Mouse (Mus musculus): ENCODE measurements around the gene Upk3bl. TPM values are rescaled to one million over a fixed set of nuclear protein-coding genes. Genes with fewer than 3 reads are reported as not detected.

Upk3bl gene
- polyA plus RNA-seq (2012; ENCODE audit: insufficient read depth, insufficient read length, missing spikeins), result not detected in 2 replicates

- TF ChIP-seq POLR2A (IDR thresholded peaks at IDR 0.05; ENCODE audit: borderline replicate concordance, low read depth, low read length), result no peak
- TF ChIP-seq CTCF (IDR thresholded peaks at IDR 0.05; ENCODE audit: low read depth, low read length), result no peak
- Histone ChIP-seq H3K4me3 (ENCODE audit: insufficient read depth, low read length) (no peak within 1 kb of the TSS), H3K4me1 (ENCODE audit: control insufficient read depth, insufficient read depth, low read length) (no peaks in the 10 kb centered on the region), H3K27ac (ENCODE audit: insufficient read depth, low read depth, low read length) (no peak within 1 kb of the TSS)
Observed at GRCm38 (mm10) chr5:136054301-136055077, at the start of gene Upk3bl. Gene Upk3bl (plus strand): TSS chr5:136054492.

- Histone ChIP-seq H3K4me3 (ENCODE audit: insufficient read depth, low read length) (no peak overlapping the region), H3K4me1 (ENCODE audit: control insufficient read depth, insufficient read depth, low read length) (peaks cover 20% of the 10 kb centered on the region), H3K27ac (ENCODE audit: insufficient read depth, low read depth, low read length) (no peak overlapping the region)
- TF ChIP-seq POLR2A (IDR thresholded peaks at IDR 0.05; ENCODE audit: borderline replicate concordance, low read depth, low read length), result no peak
- no peak for TF ChIP-seq CTCF (IDR thresholded peaks at IDR 0.05; ENCODE audit: low read depth, low read length)
Observed at GRCm38 (mm10) chr5:136004537-136004936, 49.8 kb upstream of the Upk3bl start.

- TF ChIP-seq CTCF (IDR thresholded peaks at IDR 0.05; ENCODE audit: low read depth, low read length) (no peak), POLR2A (IDR thresholded peaks at IDR 0.05; ENCODE audit: borderline replicate concordance, low read depth, low read length) (no peak)
- peak overlapping the region; percentile 28; the same call in 1 of the 2 replicates for H3K27ac ChIP-seq (ENCODE audit: insufficient read depth, low read depth, low read length)
- H3K4me1 ChIP-seq (ENCODE audit: control insufficient read depth, insufficient read depth, low read length), result peaks cover 17% of the 10 kb centered on the region
- no peak overlapping the region for H3K4me3 ChIP-seq (ENCODE audit: insufficient read depth, low read length)
Observed at GRCm38 (mm10) chr5:136007745-136008144, 46.5 kb upstream of the Upk3bl start.

- no peak overlapping the region for H3K27ac ChIP-seq (ENCODE audit: insufficient read depth, low read depth, low read length)
- H3K4me3 ChIP-seq (ENCODE audit: insufficient read depth, low read length), result no peak overlapping the region
- TF ChIP-seq POLR2A (IDR thresholded peaks at IDR 0.05; ENCODE audit: borderline replicate concordance, low read depth, low read length) (no peak), CTCF (IDR thresholded peaks at IDR 0.05; ENCODE audit: low read depth, low read length) (no peak)
- H3K4me1 ChIP-seq (ENCODE audit: control insufficient read depth, insufficient read depth, low read length), result peaks cover 9% of the 10 kb centered on the region
Observed at GRCm38 (mm10) chr5:136014877-136015276, 39.4 kb upstream of the Upk3bl start.

- no peak overlapping the region for H3K27ac ChIP-seq (ENCODE audit: insufficient read depth, low read depth, low read length)
- no peak for TF ChIP-seq CTCF (IDR thresholded peaks at IDR 0.05; ENCODE audit: low read depth, low read length)
- TF ChIP-seq POLR2A (IDR thresholded peaks at IDR 0.05; ENCODE audit: borderline replicate concordance, low read depth, low read length), result no peak
- no peak overlapping the region for H3K4me3 ChIP-seq (ENCODE audit: insufficient read depth, low read length)
- H3K4me1 ChIP-seq (ENCODE audit: control insufficient read depth, insufficient read depth, low read length), result peaks cover 13% of the 10 kb centered on the region
Observed at GRCm38 (mm10) chr5:136015586-136015985, 38.7 kb upstream of the Upk3bl start.

- peaks cover 13% of the 10 kb centered on the region for H3K4me1 ChIP-seq (ENCODE audit: control insufficient read depth, insufficient read depth, low read length)
- TF ChIP-seq POLR2A (IDR thresholded peaks at IDR 0.05; ENCODE audit: borderline replicate concordance, low read depth, low read length) (no peak), CTCF (IDR thresholded peaks at IDR 0.05; ENCODE audit: low read depth, low read length) (no peak)
- H3K4me3 ChIP-seq (ENCODE audit: insufficient read depth, low read length), result no peak overlapping the region
- no peak overlapping the region for H3K27ac ChIP-seq (ENCODE audit: insufficient read depth, low read depth, low read length)
Observed at GRCm38 (mm10) chr5:136016014-136016876, 38.0 kb upstream of the Upk3bl start.

GRCm38 (mm10) chr5:136017262-136017661 is 37.0 kb upstream of the Upk3bl start:
- H3K4me3 ChIP-seq (ENCODE audit: insufficient read depth, low read length), result no peak overlapping the region
- TF ChIP-seq POLR2A (IDR thresholded peaks at IDR 0.05; ENCODE audit: borderline replicate concordance, low read depth, low read length) (no peak), CTCF (IDR thresholded peaks at IDR 0.05; ENCODE audit: low read depth, low read length) (no peak)
- peaks cover 13% of the 10 kb centered on the region for H3K4me1 ChIP-seq (ENCODE audit: control insufficient read depth, insufficient read depth, low read length)
- no peak overlapping the region for H3K27ac ChIP-seq (ENCODE audit: insufficient read depth, low read depth, low read length)

GRCm38 (mm10) chr5:136018726-136019125 is 35.6 kb upstream of the Upk3bl start:
- Histone ChIP-seq H3K4me3 (ENCODE audit: insufficient read depth, low read length) (no peak overlapping the region), H3K4me1 (ENCODE audit: control insufficient read depth, insufficient read depth, low read length) (peaks cover 13% of the 10 kb centered on the region), H3K27ac (ENCODE audit: insufficient read depth, low read depth, low read length) (no peak overlapping the region)
- TF ChIP-seq POLR2A (IDR thresholded peaks at IDR 0.05; ENCODE audit: borderline replicate concordance, low read depth, low read length) (no peak), CTCF (IDR thresholded peaks at IDR 0.05; ENCODE audit: low read depth, low read length) (no peak)

- no peak for TF ChIP-seq CTCF (IDR thresholded peaks at IDR 0.05; ENCODE audit: low read depth, low read length)
- no peak for TF ChIP-seq POLR2A (IDR thresholded peaks at IDR 0.05; ENCODE audit: borderline replicate concordance, low read depth, low read length)
- Histone ChIP-seq H3K4me1 (ENCODE audit: control insufficient read depth, insufficient read depth, low read length) (peaks cover 13% of the 10 kb centered on the region), H3K4me3 (ENCODE audit: insufficient read depth, low read length) (no peak overlapping the region), H3K27ac (ENCODE audit: insufficient read depth, low read depth, low read length) (no peak overlapping the region)
Observed at GRCm38 (mm10) chr5:136019907-136020306, 34.4 kb upstream of the Upk3bl start.

Measured in bone marrow macrophage, adult 2 months (primary cell).